Mouse (Mus musculus): Measurements from ENCODE around the gene Ubxn11. TPM values are rescaled to one million over a fixed set of nuclear protein-coding genes. Genes with fewer than 3 reads are reported as not detected.

Ubxn11 gene
- polyA plus RNA-seq, 1 experiment: 120 TPM

DNA sequence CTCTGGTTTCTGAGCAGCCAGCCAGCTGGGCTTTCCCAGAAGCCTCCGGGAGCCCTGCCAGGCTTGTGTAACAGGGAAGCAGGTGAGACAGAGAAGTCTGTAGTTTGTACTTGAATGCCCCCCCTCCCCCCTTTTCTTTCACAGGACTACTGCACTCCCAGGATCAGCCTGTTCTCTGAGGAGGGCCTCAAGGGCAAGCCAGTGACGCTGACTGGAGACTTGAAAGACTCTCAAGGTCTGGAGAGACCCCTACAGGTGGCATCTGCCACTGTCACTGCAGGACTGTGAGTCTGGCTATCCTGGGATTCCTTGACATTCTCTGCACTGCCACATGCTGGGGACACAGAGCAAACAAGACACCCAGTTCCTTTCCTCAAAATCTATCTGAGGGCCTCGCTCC is 23.7 kb upstream of the Ubxn11 start:
- no peaks in the 10 kb centered on the region for H3K36me3 ChIP-seq (ENCODE audit: control insufficient read depth, insufficient read depth, low read length)
- no peak overlapping the region for H3K4me3 ChIP-seq (ENCODE audit: control insufficient read depth, insufficient read depth, low read length)
- no peaks in the 10 kb centered on the region for H3K27me3 ChIP-seq (ENCODE audit: control insufficient read depth, insufficient read depth, low read length)
- 53% methylated on average over 3 of the region's 3 CpGs for WGBS
- peak; percentile 58 for DNase-seq
- H3K27ac ChIP-seq (ENCODE audit: control insufficient read depth, insufficient read depth, low read length): no peak overlapping the region
- TF ChIP-seq POLR2A (IDR thresholded peaks at IDR 0.05; ENCODE audit: control insufficient read depth, extremely low read depth, insufficient read depth, low read length, poor library complexity): no peak
- TF ChIP-seq CTCF (IDR thresholded peaks at IDR 0.05; ENCODE audit: borderline replicate concordance, control insufficient read depth, extremely low read depth, insufficient read depth, low read length, poor library complexity): peak; percentile 61; the same call in 1 of the 2 replicates
- H3K4me1 ChIP-seq (replicated peaks; ENCODE audit: control insufficient read depth, insufficient read depth, low read length): peaks cover 16% of the 10 kb centered on the region

DNA sequence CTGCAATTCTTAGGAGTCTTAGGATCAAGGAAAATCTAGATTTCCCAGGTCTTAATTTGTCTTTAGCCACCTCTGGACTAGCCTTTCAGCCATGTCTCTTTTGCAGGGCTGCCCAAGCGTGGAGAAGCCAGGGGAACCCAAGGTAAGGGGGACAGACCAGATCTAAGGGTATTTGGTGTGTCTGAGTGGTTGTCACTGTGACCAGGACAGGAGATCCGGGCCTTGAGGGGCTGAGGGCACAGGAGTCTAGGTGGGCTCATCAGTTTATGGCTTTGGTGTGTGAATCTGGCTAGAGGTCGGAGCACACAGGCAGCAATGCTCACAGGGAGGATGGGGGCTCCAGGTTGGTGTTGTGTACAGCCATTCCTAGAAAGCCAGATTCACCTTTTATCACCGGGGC is 21.7 kb upstream of the Ubxn11 start:
- no peaks in the 10 kb centered on the region for H3K27me3 ChIP-seq (ENCODE audit: control insufficient read depth, insufficient read depth, low read length)

DNA sequence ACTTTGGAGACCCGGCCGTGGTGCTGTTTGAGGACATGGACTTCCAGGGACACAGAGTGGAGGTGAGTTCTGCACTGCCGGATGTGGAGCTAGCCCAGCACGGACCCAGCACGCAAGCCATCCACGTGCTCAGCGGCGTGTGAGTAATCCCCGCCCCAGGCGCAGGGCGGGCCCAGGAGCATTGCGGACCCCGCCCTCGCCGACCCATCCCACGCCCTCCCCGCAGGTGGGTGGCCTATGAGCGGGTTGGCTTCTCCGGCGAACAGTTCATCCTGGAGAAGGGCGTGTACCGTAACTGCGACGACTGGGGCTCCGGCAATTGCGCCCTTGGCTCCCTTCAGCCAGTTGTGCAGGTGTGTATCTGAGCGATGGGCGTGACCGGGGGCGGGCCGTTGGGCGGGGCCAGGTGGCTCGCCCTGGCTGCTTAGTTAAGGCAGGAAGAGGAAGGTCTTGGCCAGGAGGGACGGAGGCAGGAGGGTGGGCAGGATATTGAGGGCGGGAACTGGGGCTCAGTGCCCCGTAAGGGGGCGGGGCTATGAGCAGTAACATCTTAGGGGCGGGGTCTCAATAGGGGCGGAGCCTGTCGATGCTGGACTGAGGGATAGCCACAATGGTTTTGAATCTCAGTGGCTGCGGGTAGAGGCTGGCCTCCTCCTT is 20.5 kb upstream of the Ubxn11 start:
- H3K27me3 ChIP-seq (ENCODE audit: control insufficient read depth, insufficient read depth, low read length): no peaks in the 10 kb centered on the region
- peaks cover 16% of the 10 kb centered on the region for H3K4me1 ChIP-seq (replicated peaks; ENCODE audit: control insufficient read depth, insufficient read depth, low read length)
- peak; percentile 82 for DNase-seq
- H3K27ac ChIP-seq (ENCODE audit: control insufficient read depth, insufficient read depth, low read length): no peak overlapping the region
- H3K36me3 ChIP-seq (ENCODE audit: control insufficient read depth, insufficient read depth, low read length): no peaks in the 10 kb centered on the region
- peak overlapping the region; percentile 23 for H3K4me3 ChIP-seq (ENCODE audit: control insufficient read depth, insufficient read depth, low read length)
- TF ChIP-seq POLR2A (IDR thresholded peaks at IDR 0.05; ENCODE audit: control insufficient read depth, extremely low read depth, insufficient read depth, low read length, poor library complexity) (no peak), CTCF (IDR thresholded peaks at IDR 0.05; ENCODE audit: borderline replicate concordance, control insufficient read depth, extremely low read depth, insufficient read depth, low read length, poor library complexity) (0 out of 2 replicates have a peak, but pooled peaks have one; percentile 12)
- WGBS: under 1% methylated on average over 41 of the region's 41 CpGs

More for the DNA sequence above, 21.7 kb upstream of the Ubxn11 start:
- TF ChIP-seq CTCF (IDR thresholded peaks at IDR 0.05; ENCODE audit: borderline replicate concordance, control insufficient read depth, extremely low read depth, insufficient read depth, low read length, poor library complexity) (no peak), POLR2A (IDR thresholded peaks at IDR 0.05; ENCODE audit: control insufficient read depth, extremely low read depth, insufficient read depth, low read length, poor library complexity) (no peak)
- Histone ChIP-seq H3K36me3 (ENCODE audit: control insufficient read depth, insufficient read depth, low read length) (no peaks in the 10 kb centered on the region), H3K4me3 (ENCODE audit: control insufficient read depth, insufficient read depth, low read length) (no peak overlapping the region), H3K27ac (ENCODE audit: control insufficient read depth, insufficient read depth, low read length) (no peak overlapping the region), H3K4me1 (replicated peaks; ENCODE audit: control insufficient read depth, insufficient read depth, low read length) (peaks cover 16% of the 10 kb centered on the region)
- DNase-seq: no peak
- 91% methylated on average over 4 of the region's 4 CpGs for WGBS

DNA sequence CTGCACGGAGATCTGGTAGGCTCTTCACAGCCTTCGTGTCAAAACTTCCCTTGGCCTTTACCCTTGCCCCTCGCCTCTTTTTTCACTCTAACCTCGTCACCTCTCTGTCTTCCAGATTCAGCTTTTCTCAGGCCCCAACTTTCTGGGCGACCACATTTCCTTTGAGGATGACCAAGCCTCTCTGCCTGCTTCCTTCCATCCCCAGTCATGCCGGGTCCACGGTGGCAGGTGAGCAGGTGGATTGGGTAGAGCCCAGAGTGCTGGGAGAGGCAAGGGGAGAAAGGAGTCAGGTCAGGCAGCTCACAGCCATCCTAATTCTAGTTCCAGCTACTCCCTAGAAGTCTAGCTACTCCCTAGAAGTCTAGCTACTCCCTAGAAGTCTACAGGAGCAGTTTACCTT is 19.9 kb upstream of the Ubxn11 start:
- DNase-seq: no peak
- 7% methylated on average over 7 of the region's 7 CpGs for WGBS
- Histone ChIP-seq H3K27ac (ENCODE audit: control insufficient read depth, insufficient read depth, low read length) (no peak overlapping the region), H3K27me3 (ENCODE audit: control insufficient read depth, insufficient read depth, low read length) (no peaks in the 10 kb centered on the region), H3K36me3 (ENCODE audit: control insufficient read depth, insufficient read depth, low read length) (no peaks in the 10 kb centered on the region), H3K4me1 (replicated peaks; ENCODE audit: control insufficient read depth, insufficient read depth, low read length) (peaks cover 19% of the 10 kb centered on the region), H3K4me3 (ENCODE audit: control insufficient read depth, insufficient read depth, low read length) (peak overlapping the region; percentile 23)
- TF ChIP-seq CTCF (IDR thresholded peaks at IDR 0.05; ENCODE audit: borderline replicate concordance, control insufficient read depth, extremely low read depth, insufficient read depth, low read length, poor library complexity) (no peak), POLR2A (IDR thresholded peaks at IDR 0.05; ENCODE audit: control insufficient read depth, extremely low read depth, insufficient read depth, low read length, poor library complexity) (no peak)

DNA sequence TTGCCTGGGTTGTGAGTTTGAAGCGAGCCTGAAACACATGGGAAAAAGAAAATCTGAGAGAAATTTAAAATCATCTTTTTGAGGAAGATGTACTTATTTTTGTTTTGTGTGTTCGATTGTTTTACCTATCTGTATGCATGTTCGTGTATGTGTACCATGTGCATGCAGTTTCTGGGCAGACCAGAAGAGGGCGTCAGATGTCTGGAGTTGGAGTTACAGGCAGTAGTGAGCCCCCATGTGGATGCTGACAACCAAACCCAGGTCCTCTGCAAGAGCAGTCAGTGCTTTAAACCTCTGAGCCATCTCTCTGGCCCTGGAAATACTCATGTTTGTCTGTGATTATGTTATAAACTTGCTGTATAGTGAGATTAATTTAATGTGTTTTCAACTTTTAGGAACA is 17.4 kb upstream of the Ubxn11 start:
- 98% methylated on average over 4 of the region's 4 CpGs for WGBS
- H3K4me3 ChIP-seq (ENCODE audit: control insufficient read depth, insufficient read depth, low read length): no peak overlapping the region
- H3K36me3 ChIP-seq (ENCODE audit: control insufficient read depth, insufficient read depth, low read length): no peaks in the 10 kb centered on the region
- H3K27ac ChIP-seq (ENCODE audit: control insufficient read depth, insufficient read depth, low read length): no peak overlapping the region
- TF ChIP-seq POLR2A (IDR thresholded peaks at IDR 0.05; ENCODE audit: control insufficient read depth, extremely low read depth, insufficient read depth, low read length, poor library complexity): no peak
- TF ChIP-seq CTCF (IDR thresholded peaks at IDR 0.05; ENCODE audit: borderline replicate concordance, control insufficient read depth, extremely low read depth, insufficient read depth, low read length, poor library complexity): no peak
- no peaks in the 10 kb centered on the region for H3K27me3 ChIP-seq (ENCODE audit: control insufficient read depth, insufficient read depth, low read length)
- no peak for DNase-seq
- peaks cover 19% of the 10 kb centered on the region for H3K4me1 ChIP-seq (replicated peaks; ENCODE audit: control insufficient read depth, insufficient read depth, low read length)

DNA sequence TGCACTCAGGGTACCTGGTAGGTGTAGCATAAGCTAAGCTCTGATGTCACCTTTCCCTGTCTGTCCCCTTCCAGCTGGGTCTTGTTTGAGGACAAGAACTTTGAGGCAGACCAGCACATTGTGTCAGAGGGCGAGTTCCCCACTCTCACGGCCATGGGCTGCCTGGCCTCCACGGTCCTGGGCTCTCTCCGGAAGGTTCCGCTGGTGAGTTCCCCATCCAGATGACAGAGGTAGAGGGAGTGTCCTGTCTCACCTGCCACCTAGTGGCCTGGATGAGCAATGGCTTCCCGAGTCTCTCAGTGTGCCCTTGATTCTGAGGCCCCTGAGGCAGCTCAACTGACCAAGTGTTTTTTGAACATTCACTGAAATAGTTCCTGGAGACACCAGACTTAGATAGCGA is 15.0 kb upstream of the Ubxn11 start:
- Histone ChIP-seq H3K27me3 (ENCODE audit: control insufficient read depth, insufficient read depth, low read length) (no peaks in the 10 kb centered on the region), H3K4me3 (ENCODE audit: control insufficient read depth, insufficient read depth, low read length) (no peak overlapping the region), H3K36me3 (ENCODE audit: control insufficient read depth, insufficient read depth, low read length) (no peaks in the 10 kb centered on the region), H3K27ac (ENCODE audit: control insufficient read depth, insufficient read depth, low read length) (no peak overlapping the region), H3K4me1 (replicated peaks; ENCODE audit: control insufficient read depth, insufficient read depth, low read length) (peaks cover 17% of the 10 kb centered on the region)
- WGBS: 18% methylated on average over 7 of the region's 7 CpGs
- DNase-seq: peak; percentile 63
- TF ChIP-seq CTCF (IDR thresholded peaks at IDR 0.05; ENCODE audit: borderline replicate concordance, control insufficient read depth, extremely low read depth, insufficient read depth, low read length, poor library complexity) (peak; percentile 91; the same call in 1 of the 2 replicates), POLR2A (IDR thresholded peaks at IDR 0.05; ENCODE audit: control insufficient read depth, extremely low read depth, insufficient read depth, low read length, poor library complexity) (0 out of 2 replicates have a peak, but pooled peaks have one; percentile 32)

Measured in thymus, adult 2 months (tissue).